Mouse (Mus musculus) adrenal gland, postnatal 25 days (tissue): ENCODE data around the gene Arid5b. TPM values are rescaled to one million over a fixed set of nuclear protein-coding genes. Genes with fewer than 3 reads are reported as not detected.

Source experiments
- DNase-seq: peaks from one replicate; pipeline ENCODE4 v3.0.0; 2021; ENCODE audit warnings: mixed read lengths
- total RNA-seq: library from RNA; stranded (reverse); gene quantifications from 2 replicates; pipeline ENCODE4 v1.2.3, GENCODE M21; 2021

The Arid5b gene
- total RNA-seq, 1 experiment from 2014 or later, result 37.2 TPM

DNA sequence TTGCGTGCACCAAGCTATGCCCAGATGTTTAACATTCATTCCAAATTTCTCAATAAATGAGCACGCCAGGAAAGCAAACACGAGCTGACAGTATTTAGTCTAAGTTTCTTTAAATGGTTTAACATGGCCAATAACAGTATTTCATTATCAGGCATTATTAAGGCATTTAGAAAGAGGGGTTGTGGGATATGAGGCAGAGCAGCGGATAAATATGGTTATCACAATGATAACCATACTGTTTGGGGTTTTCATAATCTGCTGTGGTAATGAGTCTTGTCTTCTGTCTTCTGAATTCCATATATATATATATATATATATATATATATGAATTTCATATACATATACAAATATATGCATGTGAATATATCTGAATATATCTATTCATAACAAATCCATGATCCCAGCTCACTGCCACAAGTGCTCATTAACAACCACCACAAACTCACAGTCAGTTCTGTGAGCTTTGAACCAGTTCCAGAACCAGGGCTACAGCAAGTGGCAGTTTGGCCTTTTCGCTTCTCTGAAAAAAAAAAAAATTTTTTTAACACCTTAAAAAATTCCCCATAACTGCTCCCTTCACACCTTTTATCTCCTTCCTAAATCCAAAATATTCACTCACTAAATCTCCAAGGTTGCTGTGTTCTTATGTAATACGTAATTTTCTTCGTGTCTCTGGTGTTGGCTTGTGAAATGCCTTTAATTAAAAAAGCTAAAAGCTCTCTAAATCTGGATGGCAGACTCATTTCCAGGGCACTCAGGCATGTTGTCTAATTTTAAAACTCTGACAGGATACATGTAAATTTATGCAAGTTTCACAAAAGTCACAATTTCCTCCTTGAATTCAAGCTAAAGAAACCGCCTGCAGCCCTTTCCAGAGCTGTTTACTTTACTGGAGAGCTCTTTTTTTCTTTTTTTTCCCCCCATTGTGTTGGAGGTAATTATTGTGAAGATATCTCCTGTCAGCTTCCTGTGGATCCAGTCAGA lies 113.5 kb downstream of the Arid5b start:
- DNase-seq, result no peak

DNA sequence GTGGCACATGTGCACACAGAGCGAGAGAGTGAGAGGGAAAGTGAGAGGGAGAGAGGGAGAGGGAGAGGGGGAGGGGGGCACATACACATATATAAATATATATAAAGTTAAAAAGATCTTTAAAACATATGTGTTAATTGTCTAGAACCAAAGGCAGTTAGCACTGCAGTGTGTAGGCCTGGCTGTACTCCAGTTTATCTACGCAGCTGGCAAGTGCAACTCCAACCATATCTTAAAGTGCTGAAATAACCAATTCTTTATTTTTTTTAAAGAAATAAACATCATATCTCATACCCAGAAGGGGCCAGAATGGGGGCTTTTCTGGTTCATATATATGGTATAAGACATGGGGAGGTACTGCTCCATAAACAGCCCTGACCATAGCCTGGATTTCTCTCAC lies 114.4 kb downstream of the Arid5b start:
- DNase-seq, result no peak

DNA sequence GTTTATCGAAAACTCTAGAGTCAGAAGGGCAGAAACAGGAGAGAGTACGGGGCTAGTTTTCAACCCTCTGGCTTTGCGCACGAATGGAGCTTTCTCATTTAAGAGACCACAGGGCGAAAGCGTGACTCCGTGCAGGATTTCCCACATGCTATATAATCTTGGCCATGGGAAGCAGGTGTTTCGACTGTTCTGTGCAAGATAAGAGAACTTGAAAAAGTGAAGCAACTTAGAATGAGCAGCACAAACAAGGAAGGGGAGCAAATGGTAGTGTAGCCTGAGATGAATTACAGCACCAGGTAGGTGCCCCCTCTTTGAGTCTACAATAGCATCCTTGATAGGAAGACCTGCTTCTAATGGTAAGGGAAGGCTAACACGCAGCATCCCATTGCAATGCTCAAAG lies 118.8 kb downstream of the Arid5b start:
- DNase-seq, result no peak

DNA sequence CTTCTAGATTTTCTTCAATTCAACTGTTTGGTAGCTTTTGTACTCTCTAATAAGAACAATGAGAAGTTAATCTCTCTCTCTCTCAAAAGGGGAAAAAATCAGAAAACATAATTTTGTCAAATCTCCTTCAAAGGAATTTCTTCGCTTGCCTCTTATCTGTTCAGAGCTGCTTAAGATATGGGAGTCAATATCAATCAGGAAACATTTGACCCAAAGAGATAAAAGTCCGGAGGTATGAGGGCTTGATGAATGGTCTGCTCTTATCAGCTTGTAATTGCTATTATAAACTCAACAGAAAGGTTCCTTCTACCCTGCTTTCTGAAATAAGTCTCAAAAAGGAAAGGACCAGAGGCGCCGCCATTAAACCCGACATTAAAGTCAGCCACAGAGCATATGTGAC lies 120.0 kb downstream of the Arid5b start:
- DNase-seq, result no peak

DNA sequence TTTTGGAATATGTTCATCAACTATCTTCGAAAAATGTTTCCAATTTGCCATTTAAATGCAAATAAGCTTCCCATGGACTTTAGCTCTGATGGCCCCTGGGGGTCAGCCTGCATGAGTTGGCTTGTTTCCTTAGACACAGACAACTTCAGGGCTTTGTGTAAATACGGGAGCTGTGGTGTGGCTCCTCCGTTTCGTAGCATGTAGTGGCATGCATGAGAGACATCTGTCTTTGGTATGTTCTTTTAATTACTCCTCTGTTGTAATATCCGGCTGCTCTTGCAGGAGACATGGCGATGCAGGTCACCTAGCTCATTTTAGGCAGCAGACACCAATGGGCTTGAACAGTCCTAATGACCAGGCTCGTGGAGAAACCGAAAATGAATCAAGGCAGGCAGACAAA lies 121.0 kb downstream of the Arid5b start:
- DNase-seq, result no peak

DNA sequence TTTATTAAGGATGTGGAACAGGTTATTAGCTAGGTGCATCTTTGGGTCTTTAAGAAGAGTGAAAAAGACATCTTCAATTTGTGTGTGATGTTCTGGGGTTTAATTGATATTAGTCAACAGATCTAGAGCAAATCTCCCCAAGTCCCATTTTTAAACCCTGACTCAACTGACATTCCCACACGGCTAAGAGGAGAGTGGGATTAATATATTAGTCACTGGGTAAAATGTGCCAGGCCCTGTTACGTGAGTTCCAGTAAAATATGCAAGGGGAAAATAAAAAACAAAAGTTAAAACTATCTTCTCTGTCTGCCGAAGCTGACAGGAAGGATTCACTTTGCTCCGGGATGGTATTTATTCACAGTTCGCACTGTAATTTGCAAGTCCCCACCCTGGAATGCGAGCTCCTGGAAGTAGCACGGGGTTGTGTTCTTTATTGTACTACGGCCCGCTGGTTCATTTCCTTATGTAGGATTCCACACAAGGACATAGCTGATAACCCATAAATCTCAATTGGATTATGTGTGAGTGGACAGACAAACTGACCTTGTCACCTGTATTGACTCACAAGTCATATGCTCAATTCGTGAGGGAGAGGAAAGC lies 121.8 kb downstream of the Arid5b start:
- no peak for DNase-seq

DNA sequence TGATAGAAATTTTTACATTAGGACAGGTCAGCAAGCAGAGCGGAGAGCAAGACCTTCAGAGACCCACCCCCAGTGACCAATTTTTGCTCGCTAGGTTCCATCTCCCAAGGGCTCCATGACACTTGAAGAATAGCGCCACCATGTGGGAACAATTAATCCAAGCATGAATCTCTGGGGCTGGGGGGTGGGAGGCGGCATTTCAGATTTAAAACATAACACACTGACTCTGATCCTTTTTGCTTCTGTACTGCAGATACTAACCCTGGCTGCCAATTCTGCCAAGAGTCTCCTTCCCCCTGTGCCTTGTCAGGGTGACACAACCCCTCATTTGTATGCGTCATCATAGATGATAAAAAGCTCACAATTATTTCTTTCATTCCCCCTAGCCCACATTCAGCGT lies 122.4 kb downstream of the Arid5b start:
- no peak for DNase-seq

DNA sequence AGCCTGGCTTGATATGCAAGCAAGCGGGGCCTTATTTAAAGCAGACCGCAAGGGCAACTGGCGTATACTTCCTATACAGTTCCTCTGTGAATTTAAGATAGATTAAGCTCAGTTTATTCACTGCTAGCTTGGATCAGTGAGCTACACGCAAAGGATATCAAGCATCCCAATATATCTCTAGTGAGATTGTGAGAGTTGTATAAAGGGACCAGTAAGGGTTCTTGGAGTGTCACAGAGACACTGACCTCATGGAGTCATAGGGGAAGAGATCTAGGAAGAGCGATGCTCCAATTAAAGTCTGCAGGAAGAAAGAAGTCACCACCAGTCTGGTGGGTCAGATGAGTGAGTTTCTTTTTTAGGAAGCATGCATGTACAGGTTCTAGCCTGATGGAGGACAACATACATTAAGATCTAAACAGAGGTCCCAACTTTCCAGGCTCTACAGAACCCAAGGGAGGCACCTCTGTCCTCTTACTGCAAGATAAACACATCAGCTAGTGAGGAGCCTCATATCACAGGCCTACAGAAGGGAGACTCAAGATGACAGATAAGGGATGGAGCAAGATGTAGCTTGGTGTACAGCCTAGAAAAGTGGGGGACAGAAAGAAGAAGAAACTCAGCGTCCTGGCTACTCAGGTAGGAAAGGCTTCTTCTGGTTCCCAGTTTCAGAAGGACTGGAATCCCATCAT lies 123.0 kb downstream of the Arid5b start:
- no peak for DNase-seq

DNA sequence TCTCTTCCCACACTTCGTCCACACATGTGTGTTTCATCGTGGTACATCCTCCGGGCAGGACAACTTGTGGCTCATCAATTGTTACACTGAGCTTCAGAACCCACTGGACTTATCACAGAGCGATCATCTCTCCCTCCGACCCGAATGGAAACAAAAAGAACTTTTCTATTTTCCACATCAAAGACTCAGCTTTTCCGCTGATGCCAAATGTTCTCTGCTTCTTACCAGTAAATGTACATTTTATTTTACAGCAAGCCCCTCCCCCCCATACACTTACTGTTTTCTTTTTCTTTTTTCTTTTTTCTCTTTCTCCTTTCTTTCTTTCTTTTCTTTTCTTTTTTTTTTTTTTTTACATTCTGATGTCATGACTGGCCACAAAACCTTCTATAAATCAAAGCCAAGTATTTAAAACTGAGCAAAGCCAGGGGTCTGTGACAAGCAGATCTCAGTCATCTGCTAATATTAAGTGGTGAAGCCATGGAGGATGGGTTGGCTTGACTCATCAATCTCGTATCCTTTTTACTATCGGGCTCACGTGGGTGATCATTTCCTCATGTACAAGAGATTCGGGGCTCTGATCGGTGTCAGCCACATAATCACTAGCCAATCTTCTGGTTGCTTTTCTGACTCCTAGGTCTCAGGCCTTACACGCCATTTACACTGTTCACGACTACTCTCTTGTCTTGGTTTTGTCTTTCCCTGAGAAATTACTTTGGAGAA lies 124.3 kb downstream of the Arid5b start:
- DNase-seq, result no peak

DNA sequence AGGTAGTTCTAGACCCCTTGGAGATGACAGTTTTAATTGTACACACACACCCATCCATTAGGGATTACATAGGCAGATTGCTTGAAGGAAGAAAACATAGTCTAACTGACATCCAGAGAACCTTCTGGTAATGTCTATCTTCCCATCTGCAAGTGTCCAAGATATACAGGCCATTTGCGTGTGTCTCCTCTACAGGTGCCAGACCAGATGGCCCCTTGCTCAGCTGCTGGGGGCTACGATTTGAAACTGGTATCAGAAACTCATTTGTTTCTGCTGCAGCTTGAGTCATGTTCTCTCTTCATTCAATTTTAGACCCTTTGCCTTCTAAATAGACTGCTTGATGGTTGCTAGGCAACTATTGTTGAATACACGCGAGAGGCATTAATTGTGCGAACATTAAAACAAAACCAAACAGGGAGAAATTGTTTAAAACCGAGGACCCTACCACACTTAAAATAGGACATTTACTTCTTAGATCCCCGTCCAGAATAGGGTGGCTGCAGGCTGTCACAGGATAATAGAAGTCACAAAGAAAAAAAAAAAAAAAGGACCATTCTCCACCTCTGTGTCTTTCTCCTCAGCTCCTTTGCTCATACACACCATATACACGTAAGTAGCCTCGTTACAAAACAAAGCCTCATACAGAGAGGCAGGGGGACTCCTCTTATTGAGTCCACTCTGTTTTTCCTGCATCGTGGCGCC lies 125.0 kb downstream of the Arid5b start:
- DNase-seq, result no peak

DNA sequence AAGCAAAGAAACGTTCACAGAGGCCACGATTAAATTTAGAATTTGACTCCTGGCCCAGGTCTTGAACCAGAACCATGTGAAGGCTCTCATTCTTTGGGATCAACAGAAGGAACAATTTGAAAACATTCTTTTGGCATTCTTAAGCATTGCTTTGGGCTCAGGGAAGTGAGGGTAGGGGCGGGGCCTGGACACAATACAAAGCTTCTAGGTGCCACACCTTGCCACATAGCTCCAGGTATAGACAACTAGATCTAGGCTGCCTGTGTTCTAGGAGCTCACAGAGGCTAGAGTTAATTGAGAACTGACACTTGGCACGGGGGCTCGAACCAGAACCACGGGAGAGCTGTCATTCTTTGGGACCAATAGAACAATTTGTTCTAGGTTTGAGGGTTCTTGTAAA lies 130.0 kb downstream of the Arid5b start:
- no peak for DNase-seq

DNA sequence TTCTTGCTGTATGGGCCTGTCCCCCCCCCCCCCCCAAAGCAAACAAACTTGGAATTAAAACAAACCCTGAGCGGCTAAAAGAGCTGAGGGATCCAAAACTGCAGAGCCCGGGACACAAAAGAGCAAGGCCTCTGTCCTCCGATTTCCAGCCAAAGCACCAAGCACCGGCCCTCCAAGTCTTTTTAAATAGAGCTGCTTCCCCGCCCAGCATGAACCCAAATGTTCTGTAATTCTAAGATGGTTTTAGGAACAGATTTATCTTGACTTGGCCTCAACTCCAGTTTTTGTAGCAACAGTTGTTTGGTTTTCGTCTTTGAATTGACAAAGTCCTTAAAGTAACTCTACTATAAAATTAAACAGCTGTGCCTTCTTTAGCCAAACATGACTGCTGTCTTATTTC lies 130.8 kb downstream of the Arid5b start:
- DNase-seq, result no peak

DNA sequence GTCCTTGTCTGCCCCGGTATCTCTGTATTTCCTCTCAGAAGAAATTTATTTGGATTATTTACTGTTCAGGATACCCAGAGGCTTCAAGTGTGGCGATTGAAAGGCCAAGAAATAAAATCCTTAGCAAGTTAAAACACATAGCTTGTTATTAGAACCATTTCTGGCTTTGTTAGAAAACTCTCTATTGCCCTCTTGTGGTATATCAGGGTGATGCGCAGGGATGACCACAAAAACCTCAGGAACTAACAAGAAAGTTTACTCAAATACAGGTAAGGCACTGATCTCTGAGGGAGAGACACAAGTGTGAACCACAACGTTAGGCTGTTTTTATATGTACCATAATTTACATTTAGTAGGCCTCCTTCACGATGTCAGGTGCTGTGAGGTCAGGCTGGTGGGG lies 131.7 kb downstream of the Arid5b start:
- no peak for DNase-seq

DNA sequence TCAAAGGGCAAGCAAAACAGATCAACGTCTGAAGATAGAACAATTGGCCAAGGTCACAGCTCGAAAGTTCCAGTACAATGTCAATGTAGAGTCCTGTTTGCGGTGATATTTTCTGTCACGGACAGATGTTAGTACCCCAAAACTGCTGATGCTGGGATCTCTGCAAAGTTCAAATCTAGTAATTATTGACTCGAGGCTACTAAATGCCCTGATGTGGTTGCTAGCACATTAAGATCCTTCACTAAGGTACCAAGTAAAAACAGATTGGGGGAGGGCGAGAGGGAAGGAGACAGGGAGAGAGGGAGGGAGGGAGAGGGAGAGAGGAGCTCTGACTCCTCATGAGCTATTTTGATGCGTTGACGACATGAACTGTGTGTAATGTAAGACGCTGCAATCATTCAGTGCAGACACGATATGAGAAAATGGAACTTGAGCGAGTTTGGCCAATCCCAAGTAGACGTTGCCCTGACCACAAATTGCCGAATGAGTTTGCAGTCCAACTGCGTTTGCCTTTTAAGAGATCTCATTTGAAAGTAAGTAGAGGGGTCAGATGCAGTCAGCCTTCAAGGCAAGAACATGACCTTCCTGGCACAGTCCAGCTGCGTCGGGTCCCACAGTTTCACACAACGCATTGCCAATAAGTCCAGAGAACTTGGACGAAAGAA lies 133.1 kb downstream of the Arid5b start:
- no peak for DNase-seq

DNA sequence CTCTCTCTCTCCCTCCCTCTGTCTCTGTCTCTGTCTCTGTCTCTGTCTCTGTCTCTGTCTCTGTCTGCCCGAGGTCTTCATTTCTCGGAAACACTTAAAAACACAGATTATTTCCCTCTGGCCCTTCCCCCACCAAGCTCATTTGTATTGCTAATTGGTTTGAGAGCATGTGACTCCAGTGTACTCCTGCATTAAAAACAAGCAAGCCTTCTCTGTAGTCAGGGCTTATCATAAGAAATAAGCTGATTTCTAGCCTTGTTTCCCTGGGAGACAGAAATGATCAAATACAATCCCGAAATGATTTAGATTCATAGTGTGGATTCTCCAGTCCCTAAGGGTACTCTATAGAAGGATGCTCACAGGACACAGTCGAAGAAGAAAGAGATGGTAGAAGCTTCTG lies 136.0 kb downstream of the Arid5b start:
- no peak for DNase-seq

DNA sequence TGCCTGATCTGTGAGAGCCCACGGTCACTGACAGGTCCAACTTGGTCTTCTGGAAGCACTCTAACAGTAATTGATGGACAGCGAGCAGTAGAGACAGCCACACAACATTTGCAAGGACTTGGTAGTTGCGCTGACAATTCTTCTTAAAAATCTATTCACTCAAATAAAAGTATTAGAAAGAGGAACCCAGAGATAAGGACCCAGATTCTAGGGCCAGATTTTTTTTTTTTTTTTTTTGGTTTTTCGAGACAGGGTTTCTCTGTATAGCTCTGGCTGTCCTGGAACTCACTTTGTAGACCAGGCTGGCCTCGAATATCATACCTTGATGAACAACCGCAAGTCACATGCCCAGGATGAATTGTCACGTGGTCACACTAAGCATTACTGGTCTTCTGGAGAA lies 137.0 kb downstream of the Arid5b start:
- DNase-seq, result no peak

DNA sequence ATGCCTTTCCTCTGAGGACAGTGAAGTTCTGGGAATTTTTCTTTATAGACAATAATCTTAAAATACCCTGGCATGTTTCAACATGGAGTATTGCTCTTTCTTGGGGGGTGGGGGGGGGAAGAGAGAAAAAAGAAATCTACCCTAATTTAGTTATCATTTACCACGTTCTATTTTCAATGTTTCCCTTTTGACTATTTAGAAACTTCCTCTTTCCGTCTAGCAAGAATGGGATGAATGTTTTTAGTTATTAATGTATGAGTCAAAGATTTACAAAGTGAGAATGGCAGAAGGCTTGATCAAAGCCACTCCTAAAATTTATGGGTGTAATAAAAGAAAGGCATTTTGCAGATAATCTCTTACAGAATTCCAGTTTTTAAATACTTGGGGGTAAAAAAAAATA lies 137.7 kb downstream of the Arid5b start:
- no peak for DNase-seq

DNA sequence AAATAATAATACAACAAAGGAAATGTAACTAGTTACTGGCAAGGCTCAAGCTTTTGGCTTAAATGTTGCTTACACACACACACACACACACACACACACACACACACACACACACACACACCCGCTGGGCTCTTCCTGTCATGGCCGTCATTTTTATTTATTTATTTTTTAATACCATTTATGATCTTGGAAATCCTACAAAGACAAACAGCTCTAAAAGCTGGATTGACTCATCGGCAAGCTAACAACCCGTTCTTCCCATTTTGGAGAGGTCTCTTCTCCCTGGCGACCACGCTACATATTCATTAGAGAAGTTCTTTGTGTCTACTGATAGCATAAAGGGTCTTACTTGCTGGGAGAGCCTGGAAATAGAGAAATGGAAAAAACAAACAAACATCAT lies 138.2 kb downstream of the Arid5b start:
- DNase-seq, result no peak

DNA sequence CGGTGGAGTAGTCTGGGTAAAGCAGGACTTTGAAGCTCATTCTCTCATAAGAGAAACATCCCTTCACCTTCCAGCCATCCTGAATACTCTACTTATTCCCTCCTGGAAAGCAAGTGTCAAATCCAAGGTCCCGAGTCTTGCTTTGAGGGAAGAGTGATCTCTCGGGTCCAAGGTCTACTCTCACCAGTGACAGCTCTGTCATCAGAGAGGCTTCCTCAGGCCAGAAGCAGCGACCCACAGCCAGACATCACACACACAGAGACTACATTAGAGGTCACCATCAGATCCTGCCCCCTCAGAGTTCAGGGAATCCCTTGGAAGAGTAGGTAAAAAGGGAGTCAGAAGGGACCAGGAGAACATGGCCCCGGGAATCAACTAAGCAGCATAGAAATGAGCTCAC lies 140.4 kb downstream of the Arid5b start:
- no peak for DNase-seq

DNA sequence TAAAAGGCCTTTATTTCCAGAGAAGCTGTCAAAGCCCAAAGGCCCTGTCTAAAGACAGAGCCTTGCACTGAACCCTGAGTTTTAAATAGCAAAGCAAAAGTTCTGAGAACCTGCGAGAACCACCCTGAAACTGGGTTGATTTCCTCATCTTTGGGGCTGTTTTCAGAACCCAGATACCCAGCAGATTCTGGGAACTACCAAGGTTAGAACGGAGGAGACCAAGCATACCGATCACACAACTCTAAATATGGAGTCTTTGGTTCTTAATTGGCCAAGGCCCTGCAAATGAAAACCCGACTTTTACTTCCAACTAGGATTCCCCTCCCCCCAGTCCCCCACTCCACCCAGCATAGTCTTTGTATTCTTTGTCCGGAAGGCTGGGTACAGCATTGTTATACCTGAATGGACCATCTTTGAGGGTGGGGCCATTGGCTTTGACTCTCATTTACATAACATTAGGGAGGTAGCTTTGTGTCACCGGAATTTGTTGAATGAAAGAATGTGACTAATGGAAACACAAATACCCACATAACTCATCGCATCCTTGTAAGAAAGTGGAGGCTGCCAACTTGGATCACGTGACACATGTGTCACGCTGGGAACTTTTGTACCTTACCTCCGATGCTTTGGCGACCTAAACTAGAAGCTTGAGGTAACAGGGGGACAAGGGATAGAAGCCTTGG lies 141.2 kb downstream of the Arid5b start:
- no peak for DNase-seq
